Comparison of ENCODE assay signal across 8 mouse cellular contexts in the genomic region with DNA sequence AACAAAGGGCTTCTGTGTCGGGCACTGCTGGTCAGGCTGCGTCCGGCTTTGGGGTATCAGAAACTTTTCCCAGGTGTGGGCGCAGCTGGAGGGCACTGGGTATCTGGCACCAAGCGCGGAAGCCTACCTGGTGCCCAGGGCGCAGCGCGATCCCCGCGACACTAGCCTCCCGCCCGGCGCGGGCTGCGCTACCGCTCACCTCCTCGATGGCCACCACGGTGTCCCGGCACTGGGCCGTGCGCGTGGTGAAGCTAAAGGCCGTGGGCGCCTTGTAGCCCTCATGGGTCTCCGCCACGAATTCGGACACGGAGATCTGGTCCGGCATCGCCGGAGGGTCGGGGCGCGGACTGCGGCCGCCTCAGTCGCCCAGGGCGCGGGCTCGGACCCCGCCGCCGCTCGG.
DNase-seq lines count a peak whose midpoint lies in the region; ATAC-seq and TF ChIP-seq lines count a peak whose summit lies in the region.
"Not testable (repeated sequence)": the region's sequence is repeated elsewhere in the genome, so short reads cannot be mapped to it uniquely, and the experiment has no call there.

No protein-coding gene starts in this region.

- not testable (repeated sequence) for H3K9ac ChIP-seq in hindbrain, embryonic 11.5 days (ENCODE audit: low read depth, low read length); intestine, postnatal 0 days (ENCODE audit: low read depth, low read length); limb, embryonic 14.5 days (ENCODE audit: low read depth, low read length, severe bottlenecking); stomach, embryonic 16.5 days (ENCODE audit: low read length)

- H3K4me2 ChIP-seq in hindbrain, embryonic 11.5 days (replicated peaks; ENCODE audit: low read depth, low read length): not testable (repeated sequence)
- H3K4me2 ChIP-seq in intestine, postnatal 0 days (replicated peaks; ENCODE audit: low read depth): peak overlapping the region; percentile 38; the same call in 1 of the 2 replicates
- H3K4me2 ChIP-seq in limb, embryonic 14.5 days (replicated peaks; ENCODE audit: low read depth, low read length, severe bottlenecking): peak overlapping the region; percentile 17; the same call in 1 of the 2 replicates
- 0 out of 2 replicates have a peak overlapping the region, but pooled peaks have one; percentile 9 for H3K4me2 ChIP-seq in stomach, embryonic 16.5 days (ENCODE audit: low read depth, low read length)

- ATAC-seq in hindbrain, embryonic 11.5 days (ENCODE audit: low FRiP score); intestine, postnatal 0 days; limb, embryonic 14.5 days (ENCODE audit: low FRiP score, low read depth); stomach, embryonic 16.5 days (ENCODE audit: insufficient read depth, low FRiP score): not testable (repeated sequence)

- not testable (repeated sequence) for H3K27me3 ChIP-seq in forebrain, embryonic 10.5 days (ENCODE audit: poor library complexity, severe bottlenecking); hindbrain, embryonic 11.5 days (ENCODE audit: control insufficient read depth, insufficient read depth, low read length); intestine, postnatal 0 days (replicated peaks; ENCODE audit: control insufficient read depth, insufficient read depth, low read length); limb, embryonic 14.5 days (ENCODE audit: control insufficient read depth, insufficient read depth, low read length); midbrain, embryonic 10.5 days (ENCODE audit: low read depth, poor library complexity, severe bottlenecking); stomach, embryonic 16.5 days (ENCODE audit: control insufficient read depth, insufficient read depth, low read length)

- H3K27ac ChIP-seq in forebrain, embryonic 10.5 days; hindbrain, embryonic 11.5 days (ENCODE audit: low read depth, low read length); intestine, postnatal 0 days (ENCODE audit: low read depth, low read length); limb, embryonic 14.5 days (replicated peaks; ENCODE audit: low read depth, low read length); midbrain, embryonic 10.5 days (replicated peaks); stomach, embryonic 16.5 days (ENCODE audit: low read length): not testable (repeated sequence)

- DNase-seq in 3134 (ENCODE audit: extremely low read depth, insufficient read length, low spot score): peak; percentile 7
- DNase-seq in embryo, embryonic 10 days (ENCODE audit: low spot score): peak; percentile 2
- not testable (repeated sequence) for DNase-seq in forebrain, embryonic 10.5 days (ENCODE audit: extremely low spot score, low spot score); limb, embryonic 14.5 days (ENCODE audit: low spot score)
- DNase-seq in hindbrain, embryonic 11.5 days (ENCODE audit: low spot score): peak; percentile 0
- peak; percentile 9 for DNase-seq in midbrain, embryonic 10.5 days (ENCODE audit: low spot score)

- peak overlapping the region; percentile 37 for H3K4me3 ChIP-seq in forebrain, embryonic 10.5 days
- H3K4me3 ChIP-seq in hindbrain, embryonic 11.5 days (ENCODE audit: low read depth, low read length): 0 out of 2 replicates have a peak overlapping the region, but pooled peaks have one; percentile 2
- H3K4me3 ChIP-seq in intestine, postnatal 0 days (ENCODE audit: low read depth, low read length); stomach, embryonic 16.5 days (replicated peaks; ENCODE audit: low read length): not testable (repeated sequence)
- H3K4me3 ChIP-seq in limb, embryonic 14.5 days (replicated peaks; ENCODE audit: low read length): peak overlapping the region; percentile 25
- peak overlapping the region; percentile 40 for H3K4me3 ChIP-seq in midbrain, embryonic 10.5 days

- TF ChIP-seq CTCF in intestine, postnatal 0 days (IDR thresholded peaks at IDR 0.05; ENCODE audit: low read depth): not testable (repeated sequence)

- not testable (repeated sequence) for H3K4me1 ChIP-seq in forebrain, embryonic 10.5 days; hindbrain, embryonic 11.5 days (replicated peaks; ENCODE audit: control insufficient read depth, insufficient read depth, low read length); intestine, postnatal 0 days (replicated peaks; ENCODE audit: control insufficient read depth, insufficient read depth, low read length); limb, embryonic 14.5 days (ENCODE audit: control insufficient read depth, insufficient read depth, low read length); midbrain, embryonic 10.5 days; stomach, embryonic 16.5 days (ENCODE audit: control insufficient read depth, insufficient read depth, low read length)

- not testable (repeated sequence) for TF ChIP-seq POLR2A in limb, embryonic 14.5 days (IDR thresholded peaks at IDR 0.05; ENCODE audit: borderline replicate concordance, extremely low read depth, insufficient read depth, insufficient read length)

- peaks cover 13% of the 10 kb centered on the region for H3K9me3 ChIP-seq in forebrain, embryonic 10.5 days
- not testable (repeated sequence) for H3K9me3 ChIP-seq in hindbrain, embryonic 11.5 days (ENCODE audit: control insufficient read depth, low read length); intestine, postnatal 0 days (ENCODE audit: control insufficient read depth); limb, embryonic 14.5 days (ENCODE audit: control insufficient read depth, low read length); stomach, embryonic 16.5 days (replicated peaks; ENCODE audit: control insufficient read depth, low read length)
- H3K9me3 ChIP-seq in midbrain, embryonic 10.5 days (replicated peaks): peaks cover 14% of the 10 kb centered on the region

- WGBS in forebrain, embryonic 10.5 days: 13% methylated on average over 42 of the region's 45 CpGs
- WGBS in hindbrain, embryonic 11.5 days: 14% methylated on average over 24 of the region's 45 CpGs
- 6% methylated on average over 37 of the region's 45 CpGs for WGBS in intestine, postnatal 0 days
- WGBS in limb, embryonic 14.5 days: 9% methylated on average over 28 of the region's 45 CpGs
- WGBS in midbrain, embryonic 10.5 days: 12% methylated on average over 45 of the region's 45 CpGs
- WGBS in stomach, embryonic 16.5 days: 7% methylated on average over 39 of the region's 45 CpGs

- not testable (repeated sequence) for H3K36me3 ChIP-seq in forebrain, embryonic 10.5 days (replicated peaks); hindbrain, embryonic 11.5 days (ENCODE audit: control insufficient read depth, insufficient read depth, low read length); intestine, postnatal 0 days (ENCODE audit: control insufficient read depth, insufficient read depth); limb, embryonic 14.5 days (ENCODE audit: control insufficient read depth, insufficient read depth, low read length); midbrain, embryonic 10.5 days; stomach, embryonic 16.5 days (ENCODE audit: control insufficient read depth, insufficient read depth, low read length)
